Mouse (Mus musculus): ENCODE results near the gene Ptges.
"Not testable (repeated sequence)": the region's sequence is repeated elsewhere in the genome, so short reads cannot be mapped to it uniquely, and the experiment has no call there.

The Ptges gene

GRCm38 (mm10) chr2:30929483-30930045, at the start of gene Ptges:
Ptges (minus strand) TSS chr2:30929863.
- peak; percentile 86 for DNase-seq

- DNase-seq, result peak; percentile 88
Observed at GRCm38 (mm10) chr2:30967352-30968327, 38.0 kb upstream of the Ptges start, which contains the start of gene Tor1a. Tor1a (minus strand) TSS chr2:30967933.

- DNase-seq, result no peak
Observed at GRCm38 (mm10) chr2:30966826-30967225, 37.2 kb upstream of the Ptges start.

- no peak for DNase-seq
Observed at GRCm38 (mm10) chr2:30965627-30966026, 36.0 kb upstream of the Ptges start.

GRCm38 (mm10) chr2:30962570-30963254, 33.0 kb upstream of the Ptges start:
- no peak for DNase-seq

- no peak for DNase-seq
Observed at GRCm38 (mm10) chr2:30959856-30960255, 30.2 kb upstream of the Ptges start.

- DNase-seq, result no peak
Observed at GRCm38 (mm10) chr2:30958726-30959125, 29.1 kb upstream of the Ptges start.

- no peak for DNase-seq
Observed at GRCm38 (mm10) chr2:30957511-30957910, 27.8 kb upstream of the Ptges start.

GRCm38 (mm10) chr2:30954797-30955196, 25.1 kb upstream of the Ptges start:
- no peak for DNase-seq

GRCm38 (mm10) chr2:30952824-30953490, 23.3 kb upstream of the Ptges start, which contains the start of gene Tor1b:
Tor1b (plus strand) TSS chr2:30952959.
- peak; percentile 83 for DNase-seq

GRCm38 (mm10) chr2:30952457-30952823, 22.8 kb upstream of the Ptges start:
- no peak for DNase-seq

GRCm38 (mm10) chr2:30942603-30943011, 12.9 kb upstream of the Ptges start:
- no peak for DNase-seq

- not testable (repeated sequence) for DNase-seq
Observed at GRCm38 (mm10) chr2:30942116-30942515, 12.5 kb upstream of the Ptges start.

GRCm38 (mm10) chr2:30941586-30941985, 11.9 kb upstream of the Ptges start:
- no peak for DNase-seq

- DNase-seq, result no peak
Observed at GRCm38 (mm10) chr2:30938574-30938991, 8.9 kb upstream of the Ptges start.

- no peak for DNase-seq
Observed at GRCm38 (mm10) chr2:30937731-30938130, 8.1 kb upstream of the Ptges start.

- no peak for DNase-seq
Observed at GRCm38 (mm10) chr2:30936808-30937207, 7.1 kb upstream of the Ptges start.

- peak; percentile 76 for DNase-seq
Observed at GRCm38 (mm10) chr2:30933917-30934450, 4.3 kb upstream of the Ptges start.

GRCm38 (mm10) chr2:30933032-30933431, 3.4 kb upstream of the Ptges start:
- no peak for DNase-seq

- no peak for DNase-seq
Observed at GRCm38 (mm10) chr2:30931922-30932321, 2.3 kb upstream of the Ptges start.

GRCm38 (mm10) chr2:30930846-30931245, 1.2 kb upstream of the Ptges start:
- DNase-seq, result not testable (repeated sequence)

GRCm38 (mm10) chr2:30928893-30929482, 675 bp downstream of the Ptges start:
- no peak for DNase-seq

Data from right cerebral cortex, postnatal 4 days (tissue).